Mouse (Mus musculus) midbrain, embryonic 16.5 days (tissue): ENCODE measurements at regions not wholly inside any gene's neighbourhood (a gene's known extent, or its start where the extent isn't known, plus 50 kb on each side); places are given as distances from the start of the nearest gene placed in this dataset.

Experiments used
- ATAC-seq: fragments of 200-750 bp; cut with Nextera tagmentation; 2 replicates; pipeline ENCODE4 v1.8.0; 2017; ENCODE audit warnings: moderate TSS enrichment
- H3K27ac ChIP-seq: fragments of 300-500 bp; sonication (generic); 2 replicates; pipeline ENCODE4 v1.5.1; 2014; ENCODE audit warnings: mild to moderate bottlenecking, low read length, mixed read lengths
- H3K27me3 ChIP-seq: fragments of 300-500 bp; sonication (generic); 2 replicates; pipeline ENCODE4 v1.6.1; 2014; ENCODE audit warnings: low read depth, low read length, mixed read lengths; ENCODE audit not compliant: control insufficient read depth, insufficient read depth
- H3K36me3 ChIP-seq: fragments of 300-500 bp; sonication (generic); 2 replicates; pipeline ENCODE4 v1.6.1; 2014; ENCODE audit warnings: mild to moderate bottlenecking, low read length, moderate library complexity, mixed read lengths; ENCODE audit not compliant: control insufficient read depth, insufficient read depth
- H3K4me1 ChIP-seq: fragments of 300-500 bp; sonication (generic); 2 replicates; pipeline ENCODE4 v1.6.1; 2014; ENCODE audit warnings: mild to moderate bottlenecking, low read length, mixed read lengths; ENCODE audit not compliant: control insufficient read depth, insufficient read depth
- H3K4me2 ChIP-seq: fragments of 300-500 bp; sonication (generic); 2 replicates; pipeline ENCODE4 v1.6.1; 2014; ENCODE audit warnings: mild to moderate bottlenecking, low read length, mixed read lengths
- H3K4me3 ChIP-seq: fragments of 300-500 bp; sonication (generic); 2 replicates; pipeline ENCODE4 v1.5.1; 2014; ENCODE audit warnings: low read depth, mild to moderate bottlenecking, low read length, moderate library complexity, mixed read lengths
- H3K9ac ChIP-seq: fragments of 300-500 bp; sonication (generic); 2 replicates; pipeline ENCODE4 v1.6.1; 2014; ENCODE audit warnings: low read depth, low read length, mixed read lengths
- H3K9me3 ChIP-seq: fragments of 300-500 bp; sonication (generic); replicated peaks from 2 replicates; pipeline ENCODE4 v1.6.1; 2014; ENCODE audit warnings: mild to moderate bottlenecking, low read length, mixed read lengths; ENCODE audit not compliant: control insufficient read depth, poor library complexity, severe bottlenecking
- WGBS: fragments of 180-500 bp; shearing (Covaris S2); extraction: QIAGEN DNeasy Blood & Tissue Kit; methylation state at CpG from one replicate; pipeline ENCODE4 v1.1.7; 2014; 5-methylcytosine and 5-hydroxymethylcytosine counted together

- Histone ChIP-seq H3K9me3 (no peaks in the 10 kb centered on the region), H3K4me1 (no peaks in the 10 kb centered on the region), H3K4me3 (no peak overlapping the region), H3K36me3 (no peaks in the 10 kb centered on the region), H3K4me2 (no peak overlapping the region), H3K9ac (no peak overlapping the region), H3K27me3 (no peaks in the 10 kb centered on the region), H3K27ac (no peak overlapping the region)
- ATAC-seq = no peak
- WGBS = 20% methylated on average over 1 of the region's 1 CpGs
Observed at GRCm38 (mm10) chr4:4226209-4226608, 148.9 kb upstream of the Sdr16c6 start.

DNA sequence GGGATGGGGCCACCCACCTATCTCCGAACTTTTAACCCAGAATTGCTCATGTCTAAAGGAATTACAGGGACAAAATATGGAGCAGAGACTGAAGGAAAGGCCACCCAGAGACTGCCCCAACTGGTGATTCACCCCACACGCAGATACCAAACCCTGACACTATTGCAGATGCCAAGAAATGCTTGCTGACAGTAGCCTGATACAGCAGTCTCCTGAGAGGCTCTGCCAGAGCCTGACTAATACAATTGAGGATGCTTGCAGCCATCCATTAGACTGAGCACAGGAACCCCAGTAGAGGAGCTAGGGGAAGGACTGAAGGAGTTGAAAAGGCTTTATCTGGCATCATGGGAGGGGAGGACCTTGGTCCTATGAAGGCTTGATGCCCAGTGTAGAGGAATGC is 142.4 kb upstream of the Sdr16c6 start:
- no peaks in the 10 kb centered on the region for H3K27me3 ChIP-seq
- H3K4me1 ChIP-seq = no peaks in the 10 kb centered on the region
- WGBS = 73% methylated on average over 2 of the region's 2 CpGs
- ATAC-seq = no peak
- no peak overlapping the region for H3K27ac ChIP-seq
- no peaks in the 10 kb centered on the region for H3K9me3 ChIP-seq
- H3K4me3 ChIP-seq = no peak overlapping the region
- no peak overlapping the region for H3K4me2 ChIP-seq
- H3K36me3 ChIP-seq = no peaks in the 10 kb centered on the region
- H3K9ac ChIP-seq = no peak overlapping the region

DNA sequence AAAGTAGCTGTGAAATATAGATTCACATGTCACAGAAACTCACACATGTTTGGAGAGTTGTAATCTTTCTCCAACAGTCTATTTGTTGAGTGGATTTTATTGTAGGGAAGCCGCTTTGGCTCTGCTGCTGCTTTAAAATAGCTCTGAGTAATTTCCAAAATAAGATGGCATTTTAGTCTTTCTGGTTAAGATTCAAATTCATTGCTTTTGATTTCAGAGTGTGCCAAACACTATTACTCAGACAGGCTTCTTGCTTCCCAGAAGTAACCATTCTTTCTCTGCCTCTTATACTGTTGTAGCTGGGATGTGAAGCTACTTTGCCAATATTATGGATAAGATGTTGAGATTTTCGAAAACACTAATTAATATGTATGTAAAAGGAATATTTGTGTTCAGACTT is 134.6 kb upstream of the Sdr16c6 start:
- H3K4me3 ChIP-seq = no peak overlapping the region
- no peak overlapping the region for H3K9ac ChIP-seq
- no peak for ATAC-seq
- no peak overlapping the region for H3K4me2 ChIP-seq
- H3K36me3 ChIP-seq = no peaks in the 10 kb centered on the region
- WGBS = 91% methylated on average over 2 of the region's 2 CpGs
- H3K9me3 ChIP-seq = no peaks in the 10 kb centered on the region
- no peak overlapping the region for H3K27ac ChIP-seq
- H3K27me3 ChIP-seq = no peaks in the 10 kb centered on the region
- H3K4me1 ChIP-seq = no peaks in the 10 kb centered on the region

DNA sequence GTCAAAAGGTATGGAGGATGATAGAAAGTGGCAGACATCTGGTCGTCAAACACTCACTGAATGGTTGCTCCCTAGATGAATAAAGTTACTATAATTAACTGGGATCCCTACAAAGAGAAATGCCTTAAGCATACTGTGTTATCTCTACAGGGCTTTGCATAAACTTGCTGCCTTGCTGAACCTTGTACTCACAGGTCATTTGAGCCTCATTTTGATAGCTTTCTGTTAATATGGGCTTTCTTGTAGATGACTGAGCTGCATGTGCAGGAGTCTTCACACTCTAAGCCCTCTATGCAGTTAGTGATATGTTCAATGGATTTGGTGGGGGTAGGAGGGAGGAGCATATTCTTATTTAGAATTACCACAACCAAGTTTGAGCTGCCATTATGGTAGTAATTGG is 127.8 kb upstream of the Sdr16c6 start:
- no peak for ATAC-seq

GRCm38 (mm10) chr4:4199309-4199708 is 122.0 kb upstream of the Sdr16c6 start:
- no peak overlapping the region for H3K4me2 ChIP-seq
- no peak for ATAC-seq
- no peak overlapping the region for H3K9ac ChIP-seq
- H3K4me1 ChIP-seq = no peaks in the 10 kb centered on the region
- H3K4me3 ChIP-seq = no peak overlapping the region
- H3K27me3 ChIP-seq = no peaks in the 10 kb centered on the region
- H3K36me3 ChIP-seq = no peaks in the 10 kb centered on the region
- WGBS = 50% methylated on average over 2 of the region's 2 CpGs
- no peaks in the 10 kb centered on the region for H3K9me3 ChIP-seq
- no peak overlapping the region for H3K27ac ChIP-seq

More for the DNA sequence above, 127.8 kb upstream of the Sdr16c6 start:
- H3K9ac ChIP-seq = no peak overlapping the region
- no peaks in the 10 kb centered on the region for H3K27me3 ChIP-seq
- no peaks in the 10 kb centered on the region for H3K9me3 ChIP-seq
- no peaks in the 10 kb centered on the region for H3K4me1 ChIP-seq
- no peak overlapping the region for H3K27ac ChIP-seq
- H3K4me3 ChIP-seq = no peak overlapping the region
- 71% methylated on average over 1 of the region's 1 CpGs for WGBS
- H3K4me2 ChIP-seq = no peak overlapping the region
- H3K36me3 ChIP-seq = no peaks in the 10 kb centered on the region

GRCm38 (mm10) chr4:4195834-4196233 is 118.5 kb upstream of the Sdr16c6 start:
- H3K9me3 ChIP-seq = no peaks in the 10 kb centered on the region
- no peaks in the 10 kb centered on the region for H3K4me1 ChIP-seq
- H3K4me2 ChIP-seq = no peak overlapping the region
- no peaks in the 10 kb centered on the region for H3K27me3 ChIP-seq
- no peak overlapping the region for H3K9ac ChIP-seq
- 62% methylated on average over 2 of the region's 2 CpGs for WGBS
- H3K27ac ChIP-seq = no peak overlapping the region
- H3K36me3 ChIP-seq = no peaks in the 10 kb centered on the region
- H3K4me3 ChIP-seq = no peak overlapping the region
- peak; percentile 31; the same call in 1 of the 2 replicates for ATAC-seq

DNA sequence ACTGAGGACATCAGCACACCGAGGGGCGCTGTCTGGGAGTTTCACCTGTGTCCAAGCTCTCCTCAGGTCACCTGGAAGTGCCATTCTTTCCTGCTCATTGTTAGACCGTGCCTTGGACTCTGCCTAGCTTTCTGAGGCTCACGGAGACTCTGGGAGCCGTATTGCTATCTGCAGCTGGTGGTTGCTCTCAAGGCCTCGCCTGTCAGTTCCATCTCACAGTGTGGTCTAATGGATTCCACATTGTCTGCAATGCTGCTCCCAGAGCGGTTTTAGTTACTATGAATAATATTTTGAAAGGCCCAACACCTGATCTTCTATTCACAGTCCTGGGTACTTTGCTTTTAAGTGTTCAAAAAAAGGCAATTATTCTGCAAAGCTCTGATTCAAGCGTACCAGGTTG is 117.9 kb upstream of the Sdr16c6 start:
- Histone ChIP-seq H3K27me3 (no peaks in the 10 kb centered on the region), H3K4me3 (no peak overlapping the region), H3K4me1 (no peaks in the 10 kb centered on the region), H3K4me2 (no peak overlapping the region), H3K27ac (no peak overlapping the region), H3K36me3 (no peaks in the 10 kb centered on the region), H3K9ac (no peak overlapping the region), H3K9me3 (no peaks in the 10 kb centered on the region)
- WGBS = 62% methylated on average over 8 of the region's 8 CpGs
- peak; percentile 48 for ATAC-seq
